In the genomic region with DNA sequence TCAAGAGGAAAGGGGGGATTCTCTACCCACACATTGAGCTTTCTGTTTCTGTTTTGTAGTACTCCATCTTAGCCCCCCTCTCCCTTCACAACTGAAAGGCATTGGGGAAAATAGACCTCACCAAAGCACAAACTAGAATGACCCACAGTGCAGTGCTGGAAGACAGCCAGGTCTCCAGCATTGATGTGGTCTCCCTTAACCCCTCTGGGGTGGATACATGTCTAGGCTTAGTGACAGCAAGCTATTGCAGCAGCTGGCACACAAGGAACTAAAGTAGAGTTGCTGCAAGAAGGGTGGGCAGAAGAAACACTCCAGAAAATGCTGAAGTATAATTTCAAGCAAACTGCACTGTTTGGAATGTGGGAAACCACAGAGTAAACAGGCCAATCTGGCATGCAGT, we compare ENCODE assay signal across 14 mouse cellular contexts. TPM values are rescaled to one million over a fixed set of nuclear protein-coding genes. Genes with fewer than 3 reads are reported as not detected.
A peak's percentile ranks its signal among the peaks of the same experiment; 100 is the strongest.
DNase-seq lines count a peak whose midpoint lies in the region; ATAC-seq and TF ChIP-seq lines count a peak whose summit lies in the region.
"Had no signal": no experiment of that assay in that cellular context is flagged by ENCODE, and none has a peak within 500 bp of the region (broad histone marks: within the 10 kb centered on the region; RNA-seq: fewer than 3 reads in every experiment).

No protein-coding gene starts in this region.

- no peak overlapping the region for H3K27ac ChIP-seq in forebrain, embryonic 13.5 days
- no peak overlapping the region for H3K27ac ChIP-seq in forebrain, embryonic 11.5 days (ENCODE audit: low read depth, low read length)
- H3K27ac ChIP-seq in midbrain, postnatal 0 days (ENCODE audit: low read depth, low read length), result no peak overlapping the region
- H3K27ac ChIP-seq in midbrain, embryonic 15.5 days, result no peak overlapping the region
- H3K27ac ChIP-seq in forebrain, embryonic 16.5 days (ENCODE audit: low read length), result no peak overlapping the region
- H3K27ac ChIP-seq: macrophage had no signal

- no peaks in the 10 kb centered on the region for H3K36me3 ChIP-seq in forebrain, embryonic 13.5 days (ENCODE audit: poor library complexity, severe bottlenecking)
- no peaks in the 10 kb centered on the region for H3K36me3 ChIP-seq in forebrain, embryonic 11.5 days (ENCODE audit: control insufficient read depth, insufficient read depth, low read length)
- H3K36me3 ChIP-seq in midbrain, postnatal 0 days (ENCODE audit: insufficient read depth, low read length), result no peaks in the 10 kb centered on the region
- H3K36me3 ChIP-seq in midbrain, embryonic 15.5 days (replicated peaks), result no peaks in the 10 kb centered on the region
- H3K36me3 ChIP-seq in forebrain, embryonic 16.5 days (ENCODE audit: control insufficient read depth, insufficient read depth), result no peaks in the 10 kb centered on the region

- no peaks in the 10 kb centered on the region for H3K9me3 ChIP-seq in forebrain, embryonic 13.5 days (replicated peaks)
- H3K9me3 ChIP-seq in forebrain, embryonic 11.5 days (ENCODE audit: control insufficient read depth, low read length), result no peaks in the 10 kb centered on the region
- no peaks in the 10 kb centered on the region for H3K9me3 ChIP-seq in midbrain, postnatal 0 days (ENCODE audit: low read length)
- no peaks in the 10 kb centered on the region for H3K9me3 ChIP-seq in midbrain, embryonic 15.5 days
- H3K9me3 ChIP-seq in forebrain, embryonic 16.5 days (ENCODE audit: control insufficient read depth, low read length), result no peaks in the 10 kb centered on the region

- no peaks in the 10 kb centered on the region for H3K4me1 ChIP-seq in forebrain, embryonic 13.5 days
- no peaks in the 10 kb centered on the region for H3K4me1 ChIP-seq in forebrain, embryonic 11.5 days (replicated peaks; ENCODE audit: control insufficient read depth, insufficient read depth, low read length)
- no peaks in the 10 kb centered on the region for H3K4me1 ChIP-seq in midbrain, postnatal 0 days (ENCODE audit: insufficient read depth, low read length)
- no peaks in the 10 kb centered on the region for H3K4me1 ChIP-seq in midbrain, embryonic 15.5 days
- no peaks in the 10 kb centered on the region for H3K4me1 ChIP-seq in forebrain, embryonic 16.5 days (replicated peaks; ENCODE audit: control insufficient read depth, insufficient read depth, low read length)

- peak; percentile 79 for ATAC-seq in forebrain, embryonic 13.5 days
- no peak for ATAC-seq in forebrain, embryonic 11.5 days (replicated peaks; ENCODE audit: low FRiP score)
- ATAC-seq in midbrain, postnatal 0 days (ENCODE audit: low FRiP score), result no peak
- ATAC-seq in midbrain, embryonic 15.5 days (replicated peaks), result no peak
- ATAC-seq in forebrain, embryonic 16.5 days, result peak; percentile 79
- peak; percentile 23; the same call in 1 of the 2 replicates for ATAC-seq in megakaryocyte progenitor cell, adult 5-6 weeks (replicated peaks; ENCODE audit: poor library complexity)

- no peak overlapping the region for H3K4me3 ChIP-seq in forebrain, embryonic 13.5 days
- no peak overlapping the region for H3K4me3 ChIP-seq in forebrain, embryonic 11.5 days (ENCODE audit: low read depth, low read length)
- no peak overlapping the region for H3K4me3 ChIP-seq in midbrain, postnatal 0 days (ENCODE audit: low read depth, low read length)
- H3K4me3 ChIP-seq in midbrain, embryonic 15.5 days, result no peak overlapping the region
- no peak overlapping the region for H3K4me3 ChIP-seq in forebrain, embryonic 16.5 days (replicated peaks; ENCODE audit: low read length)

- no peak overlapping the region for H3K4me2 ChIP-seq in forebrain, embryonic 13.5 days
- H3K4me2 ChIP-seq in forebrain, embryonic 11.5 days (ENCODE audit: low read depth, low read length, severe bottlenecking), result no peak overlapping the region
- H3K4me2 ChIP-seq in midbrain, postnatal 0 days (ENCODE audit: low read depth, low read length, poor library complexity, severe bottlenecking), result no peak overlapping the region
- no peak overlapping the region for H3K4me2 ChIP-seq in midbrain, embryonic 15.5 days
- H3K4me2 ChIP-seq in forebrain, embryonic 16.5 days (ENCODE audit: low read length), result no peak overlapping the region

- no peak overlapping the region for H3K9ac ChIP-seq in forebrain, embryonic 13.5 days
- no peak overlapping the region for H3K9ac ChIP-seq in forebrain, embryonic 11.5 days (ENCODE audit: low read length)
- H3K9ac ChIP-seq in midbrain, postnatal 0 days (replicated peaks; ENCODE audit: low read length, poor library complexity, severe bottlenecking), result no peak overlapping the region
- no peak overlapping the region for H3K9ac ChIP-seq in midbrain, embryonic 15.5 days
- H3K9ac ChIP-seq in forebrain, embryonic 16.5 days (replicated peaks; ENCODE audit: low read depth, low read length), result no peak overlapping the region

- no peak for DNase-seq in forebrain, embryonic 11.5 days (ENCODE audit: low spot score)
- DNase-seq in midbrain, postnatal 0 days (ENCODE audit: low spot score), result peak; percentile 22
- DNase-seq in layer of hippocampus, postnatal 14 days (ENCODE audit: low spot score in 2 of 2), result no peak
- no peak for DNase-seq in heart, adult 18-20 months
- DNase-seq: cerebellum, adult 9-11 months; gastrocnemius, postnatal 10 days; kidney, adult 9 months; right cerebral cortex, adult 18-20 months had no signal

- no peak for TF ChIP-seq CTCF in midbrain, postnatal 0 days (IDR thresholded peaks at IDR 0.05)

- H3K27me3 ChIP-seq in forebrain, embryonic 13.5 days, result no peaks in the 10 kb centered on the region
- H3K27me3 ChIP-seq in forebrain, embryonic 11.5 days (ENCODE audit: control insufficient read depth, insufficient read depth, low read length), result no peaks in the 10 kb centered on the region
- no peaks in the 10 kb centered on the region for H3K27me3 ChIP-seq in midbrain, postnatal 0 days (ENCODE audit: insufficient read depth, low read length)
- H3K27me3 ChIP-seq in midbrain, embryonic 15.5 days (replicated peaks), result no peaks in the 10 kb centered on the region
- no peaks in the 10 kb centered on the region for H3K27me3 ChIP-seq in forebrain, embryonic 16.5 days (replicated peaks; ENCODE audit: control insufficient read depth, insufficient read depth, low read length)

RNA-seq across cellular contexts. Expression of a gene that starts 45.1 kb away (rescaled TPM):
- polyA plus RNA-seq in forebrain, embryonic 13.5 days (2015; fragmentation: Nextera tagmentation; extraction: Ambion mirVana), result 58.2 and 60.4 TPM in 2 replicates
- 18.0 and 19.0 TPM in 2 replicates for polyA plus RNA-seq in forebrain, embryonic 11.5 days (2014; fragmentation: Nextera tagmentation; extraction: Ambion mirVana)
- 32.9 and 35.1 TPM in 2 replicates for total RNA-seq in midbrain, postnatal 0 days (2014; rRNA removed)
- 44.6 and 50.7 TPM in 2 replicates for polyA plus RNA-seq in midbrain, postnatal 0 days (2015; fragmentation: Nextera tagmentation; extraction: Ambion mirVana)
- 27.1 and 39.5 TPM in 2 replicates for polyA plus RNA-seq in midbrain, embryonic 15.5 days (2015; fragmentation: Nextera tagmentation; extraction: Ambion mirVana)
- 300 and 367 TPM in 2 replicates for polyA plus RNA-seq in forebrain, embryonic 16.5 days (2015; fragmentation: Nextera tagmentation; extraction: Ambion mirVana)
- total RNA-seq in megakaryocyte progenitor cell, adult 5-6 weeks (2015), result 94.2 and 95.1 TPM in 2 replicates
- 105 and 160 TPM in 2 replicates for total RNA-seq in megakaryocyte progenitor cell, adult 5-6 weeks (2017)
- 10 to 100 TPM; 89.5 to 92.8 TPM for total RNA-seq in layer of hippocampus, postnatal 14 days (2021)
- total RNA-seq in heart, adult 18-20 months (2021), result 10 to 100 TPM; 53.4 to 56.5 TPM
- total RNA-seq: MEL had no signal

Comparison
In these comparisons a context has a peak if more than half of its experiments do, and no peak if none do; other contexts are left out.
1. ATAC-seq: peak in forebrain, embryonic 13.5 days (single experiment), forebrain, embryonic 16.5 days (single experiment) and megakaryocyte progenitor cell, adult 5-6 weeks (single experiment); none in forebrain, embryonic 11.5 days (single experiment), midbrain, postnatal 0 days (single experiment) and midbrain, embryonic 15.5 days (single experiment).